Mouse (Mus musculus): ENCODE results near the gene Rpl37. TPM values are rescaled to one million over a fixed set of nuclear protein-coding genes. Genes with fewer than 3 reads are reported as not detected.

The Rpl37 gene
- 537 and 548 TPM in 2 replicates for polyA plus RNA-seq (2016; fragmentation: Nextera tagmentation; extraction: Ambion mirVana)

GRCm38 (mm10) chr15:5116270-5117030 is at the start of gene Rpl37:
Gene Rpl37 (plus strand): TSS chr15:5116645.
- Histone ChIP-seq H3K9ac (peak within 1 kb of the TSS; percentile 89), H3K27ac (peak within 1 kb of the TSS; percentile 96), H3K4me2 (replicated peaks) (peak within 1 kb of the TSS; percentile 75), H3K9me3 (no peaks in the 10 kb centered on the region), H3K4me1 (peaks cover 17% of the 10 kb centered on the region), H3K4me3 (peak within 1 kb of the TSS; percentile 90), H3K27me3 (no peaks in the 10 kb centered on the region), H3K36me3 (peaks cover 36% of the 10 kb centered on the region)
- ATAC-seq (ENCODE audit: insufficient number of reproducible peaks, insufficient read depth, low FRiP score, low TSS enrichment), result peak; percentile 99
- under 1% methylated on average over 55 of the region's 55 CpGs for WGBS

- H3K27ac ChIP-seq, result no peak overlapping the region
- WGBS, result 60% methylated on average over 15 of the region's 15 CpGs
- no peaks in the 10 kb centered on the region for H3K9me3 ChIP-seq
- H3K4me3 ChIP-seq, result no peak overlapping the region
- no peak for ATAC-seq (ENCODE audit: insufficient number of reproducible peaks, insufficient read depth, low FRiP score, low TSS enrichment)
- no peaks in the 10 kb centered on the region for H3K27me3 ChIP-seq
- no peak overlapping the region for H3K9ac ChIP-seq
- H3K36me3 ChIP-seq, result no peaks in the 10 kb centered on the region
- no peak overlapping the region for H3K4me2 ChIP-seq (replicated peaks)
- no peaks in the 10 kb centered on the region for H3K4me1 ChIP-seq
Measured at GRCm38 (mm10) chr15:5068801-5069518, 47.5 kb upstream of the Rpl37 start.

- ATAC-seq (ENCODE audit: insufficient number of reproducible peaks, insufficient read depth, low FRiP score, low TSS enrichment), result no peak
- Histone ChIP-seq H3K27me3 (no peaks in the 10 kb centered on the region), H3K27ac (no peak overlapping the region), H3K36me3 (no peaks in the 10 kb centered on the region), H3K4me1 (no peaks in the 10 kb centered on the region), H3K9me3 (no peaks in the 10 kb centered on the region), H3K9ac (no peak overlapping the region), H3K4me2 (replicated peaks) (no peak overlapping the region), H3K4me3 (no peak overlapping the region)
- 79% methylated on average over 1 of the region's 1 CpGs for WGBS
Measured at GRCm38 (mm10) chr15:5081235-5081634, 35.2 kb upstream of the Rpl37 start.

DNA sequence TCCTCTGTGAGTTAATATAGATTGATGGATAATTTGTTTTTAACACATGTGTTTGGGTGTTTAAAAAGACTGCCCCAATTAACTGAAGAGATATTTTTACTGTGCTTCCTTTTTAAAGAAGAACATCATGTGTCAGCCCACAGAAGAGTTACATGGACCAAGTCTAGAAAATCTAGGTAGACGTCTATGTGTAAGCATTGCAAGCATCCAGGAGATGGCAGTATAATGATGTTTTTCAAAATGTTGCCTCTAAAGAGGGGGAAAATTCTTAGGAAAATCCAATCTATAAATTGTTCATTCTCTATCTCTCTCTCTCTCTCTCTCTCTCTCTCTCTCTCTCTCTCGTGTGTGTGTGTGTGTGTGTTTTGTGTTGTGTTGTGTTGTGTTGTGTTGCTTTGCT is 30.3 kb upstream of the Rpl37 start:
- Histone ChIP-seq H3K9me3 (no peaks in the 10 kb centered on the region), H3K4me1 (0 out of 2 replicates have a peak, but pooled peaks cover 3% of the 10 kb centered on the region), H3K27me3 (no peaks in the 10 kb centered on the region), H3K9ac (no peak overlapping the region), H3K4me3 (no peak overlapping the region), H3K27ac (no peak overlapping the region), H3K36me3 (no peaks in the 10 kb centered on the region), H3K4me2 (replicated peaks) (no peak overlapping the region)
- no peak for ATAC-seq (ENCODE audit: insufficient number of reproducible peaks, insufficient read depth, low FRiP score, low TSS enrichment)
- 9% methylated on average over 2 of the region's 2 CpGs for WGBS

DNA sequence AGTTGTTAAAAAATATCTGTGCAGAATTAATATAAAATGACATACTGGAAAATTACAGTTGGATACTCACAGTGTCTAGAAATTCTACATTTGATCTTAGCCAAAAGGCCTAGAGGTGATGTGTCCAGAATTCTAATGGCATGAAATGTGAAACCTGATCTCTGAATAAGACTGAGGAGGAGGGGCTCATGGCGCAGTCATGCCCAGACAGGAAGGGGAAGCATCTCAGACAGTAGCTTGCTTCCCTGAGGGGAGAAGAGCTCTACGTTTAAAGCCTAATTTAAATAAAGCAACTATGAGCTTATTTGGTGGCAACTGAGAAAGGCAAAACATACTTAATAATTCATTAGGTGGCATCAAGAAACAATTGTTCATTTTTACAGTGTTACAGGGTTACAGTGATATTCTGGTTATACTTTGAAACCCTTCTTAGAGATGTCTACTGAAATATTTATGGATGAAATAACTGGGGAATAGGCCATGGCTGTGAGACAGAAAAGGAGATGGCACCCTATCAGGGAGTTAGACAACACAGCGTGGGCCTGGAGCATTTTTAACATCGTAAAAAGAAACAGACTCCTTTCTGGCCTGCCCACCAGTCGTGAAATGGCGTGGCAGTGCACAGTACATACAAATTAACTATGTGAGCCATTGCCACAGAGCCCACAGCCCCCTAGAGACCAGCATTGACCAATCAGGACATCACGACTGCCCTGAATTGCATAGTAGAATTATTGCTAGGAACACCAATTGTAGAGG is 27.4 kb upstream of the Rpl37 start:
- Histone ChIP-seq H3K27ac (no peak overlapping the region), H3K9me3 (no peaks in the 10 kb centered on the region), H3K36me3 (no peaks in the 10 kb centered on the region), H3K4me1 (0 out of 2 replicates have a peak, but pooled peaks cover 3% of the 10 kb centered on the region), H3K27me3 (no peaks in the 10 kb centered on the region), H3K4me3 (no peak overlapping the region), H3K4me2 (replicated peaks) (no peak overlapping the region), H3K9ac (no peak overlapping the region)
- WGBS, result 59% methylated on average over 7 of the region's 7 CpGs
- ATAC-seq (ENCODE audit: insufficient number of reproducible peaks, insufficient read depth, low FRiP score, low TSS enrichment), result no peak

DNA sequence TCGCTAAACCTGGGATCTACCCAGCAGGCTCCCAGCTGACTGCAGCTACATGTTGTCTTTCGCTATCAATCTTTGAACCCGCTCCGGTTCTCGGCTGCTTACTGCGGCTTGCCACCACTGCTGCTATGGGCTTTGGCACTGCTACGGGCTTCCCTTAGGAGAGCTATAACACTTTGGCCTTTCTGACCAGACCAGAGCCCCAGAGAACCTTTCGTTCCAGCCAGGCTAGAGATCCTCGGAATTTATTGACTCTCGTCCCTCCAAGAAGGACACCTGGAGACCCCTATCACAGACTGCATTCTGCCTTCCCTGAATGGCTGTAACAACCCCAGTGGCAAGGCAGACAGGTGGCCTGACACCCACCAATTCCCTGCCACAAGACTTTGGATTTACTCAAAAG is 26.3 kb upstream of the Rpl37 start:
- no peak overlapping the region for H3K27ac ChIP-seq
- no peak for ATAC-seq (ENCODE audit: insufficient number of reproducible peaks, insufficient read depth, low FRiP score, low TSS enrichment)
- H3K4me1 ChIP-seq, result 0 out of 2 replicates have a peak, but pooled peaks cover 3% of the 10 kb centered on the region
- no peak overlapping the region for H3K4me2 ChIP-seq (replicated peaks)
- H3K36me3 ChIP-seq, result no peaks in the 10 kb centered on the region
- WGBS, result 93% methylated on average over 10 of the region's 10 CpGs
- H3K9ac ChIP-seq, result no peak overlapping the region
- H3K27me3 ChIP-seq, result no peaks in the 10 kb centered on the region
- H3K9me3 ChIP-seq, result no peaks in the 10 kb centered on the region
- H3K4me3 ChIP-seq, result no peak overlapping the region

DNA sequence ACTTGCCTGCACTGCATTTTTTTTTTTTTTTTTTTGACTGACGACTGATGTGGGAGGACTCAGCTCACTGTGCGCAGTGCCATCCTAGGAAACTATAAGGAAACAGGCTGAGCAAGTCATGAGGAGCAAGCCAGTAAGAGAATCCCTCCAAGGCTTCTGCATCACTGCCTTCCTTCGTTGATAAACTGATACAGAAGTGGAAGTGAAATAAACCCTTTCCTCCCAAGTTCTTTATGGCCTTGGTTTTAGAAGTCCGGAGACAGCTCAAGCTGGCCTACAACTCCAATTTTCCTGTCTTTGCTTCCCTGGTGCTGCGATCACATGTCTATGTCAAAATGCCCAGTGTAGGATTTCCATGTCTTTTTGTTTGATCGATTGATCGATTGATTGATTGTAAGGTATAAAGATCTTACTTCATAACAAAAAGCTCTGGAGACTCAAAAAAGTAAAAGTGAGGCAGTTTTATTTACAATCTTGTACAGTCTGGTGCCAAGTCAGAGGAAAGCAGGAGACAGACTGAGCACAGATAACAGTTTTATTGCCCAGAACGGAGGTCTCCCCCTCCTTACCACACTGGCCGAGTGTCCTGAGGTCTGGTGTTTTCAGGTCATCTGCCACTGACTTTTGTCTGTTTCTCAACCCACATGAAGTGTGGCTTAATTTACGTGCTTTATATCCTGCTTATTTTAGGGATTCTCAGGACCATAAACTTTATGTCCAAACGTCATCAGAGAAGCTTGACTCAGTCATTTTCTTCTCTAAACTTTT is 20.7 kb upstream of the Rpl37 start:
- H3K4me3 ChIP-seq, result no peak overlapping the region
- 88% methylated on average over 11 of the region's 11 CpGs for WGBS
- no peaks in the 10 kb centered on the region for H3K9me3 ChIP-seq
- no peak overlapping the region for H3K9ac ChIP-seq
- H3K4me2 ChIP-seq (replicated peaks), result no peak overlapping the region
- H3K27me3 ChIP-seq, result no peaks in the 10 kb centered on the region
- ATAC-seq (ENCODE audit: insufficient number of reproducible peaks, insufficient read depth, low FRiP score, low TSS enrichment), result no peak
- no peaks in the 10 kb centered on the region for H3K36me3 ChIP-seq
- H3K4me1 ChIP-seq, result no peaks in the 10 kb centered on the region
- no peak overlapping the region for H3K27ac ChIP-seq

GRCm38 (mm10) chr15:5097376-5097775 is 19.1 kb upstream of the Rpl37 start:
- H3K27ac ChIP-seq, result no peak overlapping the region
- no peak overlapping the region for H3K4me3 ChIP-seq
- 93% methylated on average over 1 of the region's 1 CpGs for WGBS
- H3K9ac ChIP-seq, result no peak overlapping the region
- no peak for ATAC-seq (ENCODE audit: insufficient number of reproducible peaks, insufficient read depth, low FRiP score, low TSS enrichment)
- no peaks in the 10 kb centered on the region for H3K27me3 ChIP-seq
- no peaks in the 10 kb centered on the region for H3K9me3 ChIP-seq
- H3K4me1 ChIP-seq, result no peaks in the 10 kb centered on the region
- H3K36me3 ChIP-seq, result no peaks in the 10 kb centered on the region
- no peak overlapping the region for H3K4me2 ChIP-seq (replicated peaks)

DNA sequence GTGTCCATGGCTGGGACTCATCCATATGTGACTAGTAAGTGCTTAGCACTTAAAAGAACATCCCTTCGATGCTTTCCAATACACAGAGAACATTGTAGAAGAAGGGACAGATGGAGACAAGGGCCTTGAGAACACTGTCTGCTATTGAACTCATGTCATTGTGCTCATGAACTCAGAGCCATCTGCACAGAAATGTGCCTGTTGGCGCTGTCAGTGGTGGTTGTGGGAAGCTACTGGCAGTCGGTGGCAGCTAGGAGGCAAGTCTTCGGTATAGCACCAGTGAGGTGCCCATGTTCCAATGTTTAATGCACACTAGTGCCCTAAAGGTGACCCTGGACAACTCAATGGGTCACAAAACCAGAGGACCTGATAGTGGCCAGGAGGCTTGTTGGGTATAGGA is 14.1 kb upstream of the Rpl37 start:
- Histone ChIP-seq H3K4me2 (replicated peaks) (no peak overlapping the region), H3K4me3 (no peak overlapping the region), H3K4me1 (no peaks in the 10 kb centered on the region), H3K9me3 (no peaks in the 10 kb centered on the region), H3K27me3 (no peaks in the 10 kb centered on the region), H3K27ac (no peak overlapping the region), H3K9ac (no peak overlapping the region), H3K36me3 (no peaks in the 10 kb centered on the region)
- ATAC-seq (ENCODE audit: insufficient number of reproducible peaks, insufficient read depth, low FRiP score, low TSS enrichment), result no peak
- 93% methylated on average over 4 of the region's 4 CpGs for WGBS

GRCm38 (mm10) chr15:5105891-5106290 is 10.6 kb upstream of the Rpl37 start:
- Histone ChIP-seq H3K36me3 (no peaks in the 10 kb centered on the region), H3K4me2 (replicated peaks) (no peak overlapping the region)
- 78% methylated on average over 6 of the region's 6 CpGs for WGBS

GRCm38 (mm10) chr15:5106293-5106692 is 10.2 kb upstream of the Rpl37 start:
- WGBS, result 52% methylated on average over 2 of the region's 2 CpGs
- no peaks in the 10 kb centered on the region for H3K36me3 ChIP-seq
- no peaks in the 10 kb centered on the region for H3K9me3 ChIP-seq
- no peaks in the 10 kb centered on the region for H3K27me3 ChIP-seq
- H3K4me1 ChIP-seq, result no peaks in the 10 kb centered on the region
- H3K4me3 ChIP-seq, result no peak overlapping the region
- no peak overlapping the region for H3K9ac ChIP-seq
- no peak overlapping the region for H3K27ac ChIP-seq
- no peak overlapping the region for H3K4me2 ChIP-seq (replicated peaks)
- ATAC-seq (ENCODE audit: insufficient number of reproducible peaks, insufficient read depth, low FRiP score, low TSS enrichment), result no peak

More at GRCm38 (mm10) chr15:5105891-5106290, 10.6 kb upstream of the Rpl37 start:
- H3K4me1 ChIP-seq, result no peaks in the 10 kb centered on the region
- ATAC-seq (ENCODE audit: insufficient number of reproducible peaks, insufficient read depth, low FRiP score, low TSS enrichment), result no peak
- no peak overlapping the region for H3K9ac ChIP-seq
- H3K9me3 ChIP-seq, result no peaks in the 10 kb centered on the region
- H3K4me3 ChIP-seq, result no peak overlapping the region
- H3K27ac ChIP-seq, result no peak overlapping the region
- H3K27me3 ChIP-seq, result no peaks in the 10 kb centered on the region
